Mouse (Mus musculus): ENCODE results near the gene Ylpm1. TPM values are rescaled to one million over a fixed set of nuclear protein-coding genes. Genes with fewer than 3 reads are reported as not detected.

Gene Ylpm1
- polyA plus RNA-seq, 1 experiment: 12.4 TPM

- no peak for DNase-seq
- Histone ChIP-seq H3K36me3 (ENCODE audit: control insufficient read depth, insufficient read depth, low read length) (no peaks in the 10 kb centered on the region), H3K4me1 (ENCODE audit: control insufficient read depth, insufficient read depth, low read length) (no peaks in the 10 kb centered on the region), H3K27ac (ENCODE audit: insufficient read depth, low read depth, low read length) (no peak overlapping the region), H3K27me3 (replicated peaks; ENCODE audit: control insufficient read depth, insufficient read depth, low read length) (no peaks in the 10 kb centered on the region), H3K4me3 (ENCODE audit: insufficient read depth, low read depth, low read length) (no peak overlapping the region)
- 86% methylated on average over 7 of the region's 7 CpGs for WGBS
- TF ChIP-seq CTCF (conservative IDR thresholded peaks at IDR 0.05; ENCODE audit: insufficient read depth, insufficient read length, low read depth, low read length): no peak
These were observed 99.7 kb downstream of the Ylpm1 start for GRCm38 (mm10) chr12:85095859-85096258.

- no peak overlapping the region for H3K27ac ChIP-seq (ENCODE audit: insufficient read depth, low read depth, low read length)
These were observed 104.9 kb downstream of the Ylpm1 start for GRCm38 (mm10) chr12:85101001-85101400.

DNA sequence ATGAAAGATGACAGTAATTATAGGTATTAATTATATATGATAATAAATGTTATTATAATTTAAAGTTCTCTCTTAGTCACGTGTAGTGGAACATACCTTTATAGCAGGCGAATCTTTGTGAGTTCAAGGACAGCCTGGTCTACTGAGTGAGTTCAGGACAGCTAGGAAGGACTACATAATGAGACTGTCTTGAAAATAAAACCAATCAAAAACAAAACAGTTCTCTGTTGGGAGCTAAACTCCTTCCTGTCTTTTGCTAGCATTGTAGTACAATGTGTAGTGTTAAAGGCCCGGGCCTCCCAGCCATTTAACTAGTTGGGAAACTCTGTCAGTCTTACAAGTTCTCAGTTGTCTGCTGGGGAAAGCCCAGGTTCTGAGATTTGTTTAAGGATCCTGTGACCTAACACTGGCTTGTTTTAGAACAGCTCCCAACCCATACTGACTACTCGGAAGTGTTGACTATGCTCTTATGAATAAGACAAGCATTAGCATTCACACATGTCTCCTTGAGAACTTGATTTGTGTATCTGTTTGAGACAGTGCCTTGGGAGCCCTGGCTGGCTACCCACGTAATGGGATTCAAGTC lies 105.5 kb downstream of the Ylpm1 start:
- DNase-seq: no peak
- Histone ChIP-seq H3K4me1 (ENCODE audit: control insufficient read depth, insufficient read depth, low read length) (peaks cover 6% of the 10 kb centered on the region; the same call in 1 of the 2 replicates), H3K27ac (ENCODE audit: insufficient read depth, low read depth, low read length) (no peak overlapping the region), H3K4me3 (ENCODE audit: insufficient read depth, low read depth, low read length) (no peak overlapping the region), H3K36me3 (ENCODE audit: control insufficient read depth, insufficient read depth, low read length) (no peaks in the 10 kb centered on the region), H3K27me3 (replicated peaks; ENCODE audit: control insufficient read depth, insufficient read depth, low read length) (no peaks in the 10 kb centered on the region)
- TF ChIP-seq POLR2A (IDR thresholded peaks at IDR 0.05; ENCODE audit: low read depth, low read length): no peak
- no peak for TF ChIP-seq CTCF (conservative IDR thresholded peaks at IDR 0.05; ENCODE audit: insufficient read depth, insufficient read length, low read depth, low read length)
- 88% methylated on average over 5 of the region's 5 CpGs for WGBS

More at GRCm38 (mm10) chr12:85101001-85101400, 104.9 kb downstream of the Ylpm1 start:
- WGBS: 45% methylated on average over 14 of the region's 14 CpGs
- peaks cover 6% of the 10 kb centered on the region; the same call in 1 of the 2 replicates for H3K4me1 ChIP-seq (ENCODE audit: control insufficient read depth, insufficient read depth, low read length)
- no peak for DNase-seq
- no peaks in the 10 kb centered on the region for H3K27me3 ChIP-seq (replicated peaks; ENCODE audit: control insufficient read depth, insufficient read depth, low read length)
- TF ChIP-seq POLR2A (IDR thresholded peaks at IDR 0.05; ENCODE audit: low read depth, low read length) (no peak), CTCF (conservative IDR thresholded peaks at IDR 0.05; ENCODE audit: insufficient read depth, insufficient read length, low read depth, low read length) (no peak)
- H3K4me3 ChIP-seq (ENCODE audit: insufficient read depth, low read depth, low read length): no peak overlapping the region
- no peaks in the 10 kb centered on the region for H3K36me3 ChIP-seq (ENCODE audit: control insufficient read depth, insufficient read depth, low read length)

GRCm38 (mm10) chr12:85103096-85103495 lies 107.0 kb downstream of the Ylpm1 start:
- Histone ChIP-seq H3K4me3 (ENCODE audit: insufficient read depth, low read depth, low read length) (no peak overlapping the region), H3K36me3 (ENCODE audit: control insufficient read depth, insufficient read depth, low read length) (no peaks in the 10 kb centered on the region), H3K27ac (ENCODE audit: insufficient read depth, low read depth, low read length) (no peak overlapping the region), H3K4me1 (ENCODE audit: control insufficient read depth, insufficient read depth, low read length) (peaks cover 6% of the 10 kb centered on the region; the same call in 1 of the 2 replicates), H3K27me3 (replicated peaks; ENCODE audit: control insufficient read depth, insufficient read depth, low read length) (no peaks in the 10 kb centered on the region)
- TF ChIP-seq CTCF (conservative IDR thresholded peaks at IDR 0.05; ENCODE audit: insufficient read depth, insufficient read length, low read depth, low read length) (no peak), POLR2A (IDR thresholded peaks at IDR 0.05; ENCODE audit: low read depth, low read length) (no peak)
- 52% methylated on average over 8 of the region's 8 CpGs for WGBS
- DNase-seq: peak; percentile 78

- TF ChIP-seq POLR2A (IDR thresholded peaks at IDR 0.05; ENCODE audit: low read depth, low read length) (no peak), CTCF (conservative IDR thresholded peaks at IDR 0.05; ENCODE audit: insufficient read depth, insufficient read length, low read depth, low read length) (no peak)
- H3K27me3 ChIP-seq (replicated peaks; ENCODE audit: control insufficient read depth, insufficient read depth, low read length): no peaks in the 10 kb centered on the region
- H3K27ac ChIP-seq (ENCODE audit: insufficient read depth, low read depth, low read length): no peak overlapping the region
- no peak overlapping the region for H3K4me3 ChIP-seq (ENCODE audit: insufficient read depth, low read depth, low read length)
- WGBS: 71% methylated on average over 8 of the region's 8 CpGs
- peaks cover 7% of the 10 kb centered on the region; the same call in 1 of the 2 replicates for H3K4me1 ChIP-seq (ENCODE audit: control insufficient read depth, insufficient read depth, low read length)
- H3K36me3 ChIP-seq (ENCODE audit: control insufficient read depth, insufficient read depth, low read length): no peaks in the 10 kb centered on the region
- DNase-seq: peak; percentile 45
These were observed 108.7 kb downstream of the Ylpm1 start for GRCm38 (mm10) chr12:85104789-85105188.

DNA sequence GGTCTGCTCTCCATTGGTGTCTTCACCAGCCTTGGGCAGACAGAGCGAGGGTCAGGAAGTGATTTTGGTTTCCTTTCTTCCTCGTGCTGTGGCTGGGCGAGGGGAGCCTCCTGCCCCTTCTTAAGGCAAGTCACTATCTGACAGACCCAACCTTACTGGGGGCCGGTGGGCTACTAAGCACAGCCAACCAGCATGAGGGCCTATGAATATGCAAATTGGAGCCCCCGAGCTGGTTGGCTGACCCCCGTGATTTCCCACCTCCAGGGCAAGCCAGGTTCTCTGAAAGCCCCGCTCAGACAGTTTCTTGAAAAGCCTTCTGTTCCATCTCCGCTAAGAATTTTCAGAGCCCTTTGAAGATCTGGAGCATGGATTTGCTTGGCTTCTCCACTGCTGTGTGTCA lies 110.2 kb downstream of the Ylpm1 start:
- Histone ChIP-seq H3K4me1 (ENCODE audit: control insufficient read depth, insufficient read depth, low read length) (peaks cover 9% of the 10 kb centered on the region; the same call in 1 of the 2 replicates), H3K36me3 (ENCODE audit: control insufficient read depth, insufficient read depth, low read length) (no peaks in the 10 kb centered on the region), H3K27me3 (replicated peaks; ENCODE audit: control insufficient read depth, insufficient read depth, low read length) (no peaks in the 10 kb centered on the region), H3K4me3 (ENCODE audit: insufficient read depth, low read depth, low read length) (no peak overlapping the region), H3K27ac (ENCODE audit: insufficient read depth, low read depth, low read length) (no peak overlapping the region)
- DNase-seq: no peak
- TF ChIP-seq POLR2A (IDR thresholded peaks at IDR 0.05; ENCODE audit: low read depth, low read length) (no peak), CTCF (conservative IDR thresholded peaks at IDR 0.05; ENCODE audit: insufficient read depth, insufficient read length, low read depth, low read length) (no peak)
- 51% methylated on average over 8 of the region's 8 CpGs for WGBS

DNA sequence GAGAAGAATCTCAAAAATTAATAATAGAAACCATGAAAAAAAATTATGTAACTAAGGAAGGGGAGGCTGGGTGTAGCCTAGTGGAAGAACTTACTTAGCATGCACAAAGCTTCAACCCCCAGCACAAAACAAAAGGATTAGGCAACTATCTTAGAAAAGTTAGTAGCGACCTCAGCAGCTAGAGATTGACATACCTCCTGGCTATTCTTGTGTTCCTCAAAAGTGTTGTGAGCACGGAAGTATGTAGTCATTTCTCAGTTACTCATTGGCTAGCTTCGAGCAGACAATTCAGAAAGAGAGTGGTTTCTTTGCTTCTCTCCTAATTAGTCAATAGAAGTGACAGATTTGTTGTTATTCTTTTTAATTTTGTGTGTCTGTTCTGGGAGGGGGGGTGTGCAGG lies 112.5 kb downstream of the Ylpm1 start:
- Histone ChIP-seq H3K36me3 (ENCODE audit: control insufficient read depth, insufficient read depth, low read length) (no peaks in the 10 kb centered on the region), H3K4me3 (ENCODE audit: insufficient read depth, low read depth, low read length) (no peak overlapping the region), H3K27ac (ENCODE audit: insufficient read depth, low read depth, low read length) (no peak overlapping the region), H3K27me3 (replicated peaks; ENCODE audit: control insufficient read depth, insufficient read depth, low read length) (no peaks in the 10 kb centered on the region), H3K4me1 (ENCODE audit: control insufficient read depth, insufficient read depth, low read length) (peaks cover 22% of the 10 kb centered on the region; the same call in 1 of the 2 replicates)
- no peak for DNase-seq
- TF ChIP-seq POLR2A (IDR thresholded peaks at IDR 0.05; ENCODE audit: low read depth, low read length) (no peak), CTCF (conservative IDR thresholded peaks at IDR 0.05; ENCODE audit: insufficient read depth, insufficient read length, low read depth, low read length) (no peak)
- 52% methylated on average over 3 of the region's 3 CpGs for WGBS

Data from kidney, adult 2 months (tissue).